Mouse (Mus musculus) intestine, postnatal 0 days (tissue): ENCODE measurements around the gene Pomgnt2. TPM values are rescaled to one million over a fixed set of nuclear protein-coding genes. Genes with fewer than 3 reads are reported as not detected.

Experiments
- ATAC-seq: fragments of 200-750 bp; cut with Nextera tagmentation; 2 replicates; pipeline ENCODE4 v1.8.0; 2017; ENCODE audit warnings: mild to moderate bottlenecking, moderate TSS enrichment, moderate library complexity
- H3K27ac ChIP-seq: fragments of 300-500 bp; sonication (generic); 2 replicates; pipeline ENCODE4 v1.5.1; 2014; ENCODE audit warnings: mild to moderate bottlenecking, low read depth, low read length, moderate library complexity
- H3K27me3 ChIP-seq: fragments of 300-500 bp; sonication (generic); replicated peaks from 2 replicates; pipeline ENCODE4 v1.6.1; 2014; ENCODE audit warnings: low read length, mixed read lengths; ENCODE audit not compliant: control insufficient read depth, insufficient read depth
- H3K36me3 ChIP-seq: fragments of 300-500 bp; sonication (generic); 2 replicates; pipeline ENCODE4 v1.6.1; 2014; ENCODE audit warnings: mild to moderate bottlenecking, moderate library complexity; ENCODE audit not compliant: control insufficient read depth, insufficient read depth
- H3K4me1 ChIP-seq: fragments of 300-500 bp; sonication (generic); replicated peaks from 2 replicates; pipeline ENCODE4 v1.6.1; 2014; ENCODE audit warnings: antibody characterized with exemption, low read length, mixed read lengths; ENCODE audit not compliant: control insufficient read depth, insufficient read depth
- H3K4me2 ChIP-seq: fragments of 300-500 bp; sonication (generic); replicated peaks from 2 replicates; pipeline ENCODE4 v1.6.1; 2014; ENCODE audit warnings: low read depth, mild to moderate bottlenecking, moderate library complexity
- H3K4me3 ChIP-seq: fragments of 300-500 bp; sonication (generic); 2 replicates; pipeline ENCODE4 v1.5.1; 2014; ENCODE audit warnings: low read depth, low read length
- H3K9ac ChIP-seq: fragments of 300-500 bp; sonication (generic); 2 replicates; pipeline ENCODE4 v1.6.1; 2014; ENCODE audit warnings: mild to moderate bottlenecking, low read depth, low read length
- H3K9me3 ChIP-seq: fragments of 300-500 bp; sonication (generic); 2 replicates; pipeline ENCODE4 v1.6.1; 2016; ENCODE audit warnings: mixed run types; ENCODE audit not compliant: control insufficient read depth
- CTCF ChIP-seq: sonication (generic); IDR thresholded peaks from 2 replicates; pipeline ENCODE4 v1.5.1; 2016; ENCODE audit warnings: low read depth, mild to moderate bottlenecking, control low read depth, antibody characterized with exemption, moderate library complexity
- WGBS: fragments of 180-500 bp; shearing (Covaris S2); extraction: QIAGEN DNeasy Blood & Tissue Kit; methylation state at CpG from one replicate; pipeline ENCODE4 v1.1.7; 2014; 5-methylcytosine and 5-hydroxymethylcytosine counted together
- polyA plus RNA-seq: library from polyadenylated mRNA; unstranded; fragments of >200 nt; fragmentation: Nextera tagmentation; extraction: Ambion mirVana; gene quantifications from 2 replicates; pipeline ENCODE4 v1.2.1, GENCODE M21; 2015

Gene Pomgnt2
- polyA plus RNA-seq, 1 experiment from 2014 or later, result 7.3 TPM

DNA sequence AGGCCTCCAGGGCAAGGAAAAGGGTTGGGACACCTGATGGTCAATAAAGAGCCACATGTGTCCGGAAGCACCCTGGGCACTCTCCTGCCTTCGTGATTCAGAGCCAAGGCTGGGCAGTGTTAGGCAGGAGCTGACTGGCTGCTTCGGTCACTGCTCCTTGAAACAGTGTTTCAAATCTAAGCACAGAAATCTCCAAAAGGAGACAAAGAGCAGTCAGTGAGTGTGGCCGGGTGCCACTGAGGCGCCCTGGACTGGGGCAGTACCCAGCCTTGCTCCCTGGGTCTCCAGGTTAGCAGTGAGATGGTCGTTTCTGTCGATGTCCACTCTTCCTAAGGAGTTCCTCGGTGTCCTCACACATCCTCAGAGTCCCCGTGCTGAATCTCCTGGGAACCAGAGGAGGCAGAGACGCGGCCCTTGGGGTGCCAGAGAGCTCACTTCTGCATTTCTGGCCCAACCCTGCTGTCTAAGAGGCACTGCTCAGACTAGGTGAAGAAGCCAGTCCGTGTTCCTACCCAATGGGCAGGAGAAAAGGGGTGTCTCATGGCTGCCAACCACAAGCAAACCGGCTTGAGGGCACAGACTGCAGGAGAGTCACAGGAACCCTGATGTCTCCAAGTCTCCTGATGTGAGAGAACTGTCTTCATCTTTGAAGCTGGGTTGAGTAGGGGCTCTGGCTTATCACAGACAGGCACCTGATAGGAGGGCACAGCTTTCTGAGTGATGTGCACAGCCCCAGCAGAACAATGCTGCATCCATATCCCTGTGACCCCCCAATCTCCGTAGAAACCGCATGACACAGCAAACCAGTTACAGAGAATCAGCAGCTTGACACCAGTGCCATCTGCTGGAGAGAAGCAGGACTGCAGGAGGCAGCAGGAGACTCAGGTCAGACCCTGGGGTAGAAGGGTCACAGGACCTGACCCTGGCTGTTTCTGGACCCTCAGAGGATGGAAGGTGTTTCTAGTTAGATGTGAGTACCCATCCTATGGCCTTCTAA is 12.1 kb downstream of the Pomgnt2 start:
- TF ChIP-seq CTCF, result peak; percentile 99

GRCm38 (mm10) chr9:121983504-121983903 is 13.4 kb downstream of the Pomgnt2 start:
- Histone ChIP-seq H3K9ac (no peak overlapping the region), H3K9me3 (no peaks in the 10 kb centered on the region), H3K27ac (no peak overlapping the region), H3K27me3 (no peaks in the 10 kb centered on the region), H3K36me3 (no peaks in the 10 kb centered on the region; the same call in 1 of the 2 replicates), H3K4me2 (no peak overlapping the region), H3K4me3 (no peak overlapping the region), H3K4me1 (no peaks in the 10 kb centered on the region)
- peak; percentile 92 for TF ChIP-seq CTCF
- peak; percentile 26; the same call in 1 of the 2 replicates for ATAC-seq
- WGBS, result 45% methylated on average over 15 of the region's 15 CpGs

More for the DNA sequence above, 12.1 kb downstream of the Pomgnt2 start:
- no peaks in the 10 kb centered on the region for H3K9me3 ChIP-seq
- H3K4me2 ChIP-seq, result no peak overlapping the region
- H3K27ac ChIP-seq, result no peak overlapping the region
- H3K4me1 ChIP-seq, result no peaks in the 10 kb centered on the region
- WGBS, result 75% methylated on average over 15 of the region's 15 CpGs
- H3K36me3 ChIP-seq, result no peaks in the 10 kb centered on the region; the same call in 1 of the 2 replicates
- ATAC-seq, result no peak
- H3K4me3 ChIP-seq, result no peak overlapping the region
- no peaks in the 10 kb centered on the region for H3K27me3 ChIP-seq
- no peak overlapping the region for H3K9ac ChIP-seq

GRCm38 (mm10) chr9:121982665-121983064 is 14.2 kb downstream of the Pomgnt2 start:
- no peak for ATAC-seq
- Histone ChIP-seq H3K9ac (no peak overlapping the region), H3K27me3 (no peaks in the 10 kb centered on the region), H3K4me2 (no peak overlapping the region), H3K27ac (no peak overlapping the region), H3K9me3 (no peaks in the 10 kb centered on the region), H3K4me3 (no peak overlapping the region), H3K4me1 (no peaks in the 10 kb centered on the region), H3K36me3 (no peaks in the 10 kb centered on the region; the same call in 1 of the 2 replicates)
- WGBS, result 94% methylated on average over 15 of the region's 15 CpGs
- TF ChIP-seq CTCF, result no peak

DNA sequence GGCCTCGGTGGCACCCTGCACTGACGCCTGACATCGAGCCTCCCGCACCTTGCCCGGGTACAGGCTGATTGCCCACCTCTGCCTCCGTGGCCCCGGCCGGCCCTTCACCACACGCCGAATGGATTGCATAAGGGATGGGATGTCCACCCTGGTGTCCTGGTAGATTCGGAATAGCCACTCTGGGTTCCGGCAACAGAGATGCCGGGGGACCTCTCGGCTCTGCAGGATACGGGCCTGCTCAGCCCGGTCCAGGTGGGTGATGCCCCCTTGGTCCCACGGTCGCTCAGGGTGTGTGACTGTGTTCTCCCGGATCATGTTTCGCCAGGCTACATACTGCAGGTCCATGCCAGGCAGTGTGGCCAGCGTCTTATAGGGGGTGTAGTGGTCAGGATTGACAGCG is 14.7 kb downstream of the Pomgnt2 start:
- Histone ChIP-seq H3K9me3 (no peaks in the 10 kb centered on the region), H3K4me3 (no peak overlapping the region), H3K4me1 (no peaks in the 10 kb centered on the region), H3K9ac (no peak overlapping the region), H3K27ac (no peak overlapping the region), H3K27me3 (no peaks in the 10 kb centered on the region), H3K4me2 (no peak overlapping the region), H3K36me3 (no peaks in the 10 kb centered on the region; the same call in 1 of the 2 replicates)
- ATAC-seq, result no peak
- TF ChIP-seq CTCF, result no peak
- WGBS, result 95% methylated on average over 22 of the region's 22 CpGs

- Histone ChIP-seq H3K9ac (no peak overlapping the region), H3K27ac (no peak overlapping the region), H3K27me3 (no peaks in the 10 kb centered on the region), H3K9me3 (no peaks in the 10 kb centered on the region), H3K4me2 (no peak overlapping the region), H3K4me1 (no peaks in the 10 kb centered on the region), H3K36me3 (no peaks in the 10 kb centered on the region; the same call in 1 of the 2 replicates), H3K4me3 (no peak overlapping the region)
- TF ChIP-seq CTCF, result no peak
- ATAC-seq, result no peak
- 67% methylated on average over 10 of the region's 10 CpGs for WGBS
Observed at GRCm38 (mm10) chr9:121981466-121982105, 15.3 kb downstream of the Pomgnt2 start.

GRCm38 (mm10) chr9:121981046-121981445 is 15.9 kb downstream of the Pomgnt2 start:
- Histone ChIP-seq H3K9ac (no peak overlapping the region), H3K27me3 (no peaks in the 10 kb centered on the region), H3K27ac (no peak overlapping the region), H3K36me3 (no peaks in the 10 kb centered on the region; the same call in 1 of the 2 replicates), H3K4me1 (no peaks in the 10 kb centered on the region), H3K4me3 (no peak overlapping the region), H3K4me2 (no peak overlapping the region), H3K9me3 (no peaks in the 10 kb centered on the region)
- no peak for TF ChIP-seq CTCF
- WGBS, result 78% methylated on average over 9 of the region's 9 CpGs
- ATAC-seq, result no peak
